Mouse (Mus musculus) neural tube, embryonic 14.5 days (tissue): ENCODE results near the gene Heatr1. TPM values are rescaled to one million over a fixed set of nuclear protein-coding genes. Genes with fewer than 3 reads are reported as not detected.
A peak's percentile ranks its signal among the peaks of the same experiment; 100 is the strongest.

Experiments used
- ATAC-seq: fragments of 200-750 bp; cut with Nextera tagmentation; 2 replicates; pipeline ENCODE4 v1.8.0; 2017; ENCODE audit warnings: low read depth, mild to moderate bottlenecking, moderate TSS enrichment, moderate library complexity
- H3K27ac ChIP-seq: fragments of 300-500 bp; sonication (generic); 2 replicates; pipeline ENCODE4 v1.5.1; 2014; ENCODE audit warnings: low read depth, mild to moderate bottlenecking, control low read depth, low read length, moderate library complexity, mixed read lengths
- H3K27me3 ChIP-seq: fragments of 300-500 bp; sonication (generic); 2 replicates; pipeline ENCODE4 v1.6.1; 2014; ENCODE audit warnings: low read length; ENCODE audit not compliant: control insufficient read depth, insufficient read depth
- H3K36me3 ChIP-seq: fragments of 300-500 bp; sonication (generic); 2 replicates; pipeline ENCODE4 v1.6.1; 2014; ENCODE audit warnings: low read length, mixed read lengths; ENCODE audit not compliant: control insufficient read depth, insufficient read depth
- H3K4me1 ChIP-seq: fragments of 300-500 bp; sonication (generic); 2 replicates; pipeline ENCODE4 v1.6.1; 2014; ENCODE audit warnings: low read length; ENCODE audit not compliant: control insufficient read depth, insufficient read depth
- H3K4me2 ChIP-seq: fragments of 300-500 bp; sonication (generic); 2 replicates; pipeline ENCODE4 v1.6.1; 2014; ENCODE audit warnings: mild to moderate bottlenecking, low read depth, low read length, control low read depth
- H3K4me3 ChIP-seq: fragments of 300-500 bp; sonication (generic); 2 replicates; pipeline ENCODE4 v1.5.1; 2014; ENCODE audit warnings: low read depth, low read length, control low read depth, mixed read lengths
- H3K9ac ChIP-seq: fragments of 300-500 bp; sonication (generic); replicated peaks from 2 replicates; pipeline ENCODE4 v1.6.1; 2014; ENCODE audit warnings: low read depth, mild to moderate bottlenecking, control low read depth, low read length, mixed read lengths
- H3K9me3 ChIP-seq: fragments of 300-500 bp; sonication (generic); 2 replicates; pipeline ENCODE4 v1.6.1; 2016; ENCODE audit warnings: low read length; ENCODE audit not compliant: control insufficient read depth
- WGBS: fragments of 180-500 bp; shearing (Covaris S2); extraction: QIAGEN DNeasy Blood & Tissue Kit; methylation state at CpG from one replicate; pipeline ENCODE4 v1.1.7; 2014; 5-methylcytosine and 5-hydroxymethylcytosine counted together
- polyA plus RNA-seq: library from polyadenylated mRNA; unstranded; fragments of >200 nt; fragmentation: Nextera tagmentation; extraction: Ambion mirVana; gene quantifications from 2 replicates; pipeline ENCODE4 v1.2.1, GENCODE M21; 2014

Heatr1 gene
- polyA plus RNA-seq, 1 experiment from 2014 or later, result 17.0 TPM

DNA sequence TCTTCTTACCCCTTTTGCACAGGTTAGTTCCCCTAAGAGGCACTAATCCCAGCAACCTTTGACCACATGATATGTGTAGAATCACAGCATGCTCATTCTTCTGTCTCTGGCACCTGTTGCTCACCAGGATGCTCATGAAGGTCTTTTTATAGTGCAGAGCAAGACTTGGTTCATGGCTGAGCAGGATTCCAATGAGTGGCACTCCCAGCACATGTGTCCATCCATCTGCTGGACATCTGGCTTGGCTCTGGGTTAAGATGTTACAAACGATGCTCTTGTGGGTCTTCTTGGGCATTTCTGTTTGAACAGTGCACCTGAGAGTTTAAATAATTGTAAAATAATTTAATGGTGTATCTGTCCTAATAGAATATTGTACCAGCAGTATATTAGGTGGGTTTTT, 18.0 kb upstream of the Heatr1 start:
- no peak overlapping the region for H3K27ac ChIP-seq
- H3K4me1 ChIP-seq, result no peaks in the 10 kb centered on the region
- no peaks in the 10 kb centered on the region for H3K36me3 ChIP-seq
- WGBS, result 69% methylated on average over 1 of the region's 1 CpGs
- H3K4me3 ChIP-seq, result no peak overlapping the region
- no peak for ATAC-seq
- H3K4me2 ChIP-seq, result no peak overlapping the region
- no peak overlapping the region for H3K9ac ChIP-seq
- no peaks in the 10 kb centered on the region for H3K27me3 ChIP-seq
- H3K9me3 ChIP-seq, result no peaks in the 10 kb centered on the region

DNA sequence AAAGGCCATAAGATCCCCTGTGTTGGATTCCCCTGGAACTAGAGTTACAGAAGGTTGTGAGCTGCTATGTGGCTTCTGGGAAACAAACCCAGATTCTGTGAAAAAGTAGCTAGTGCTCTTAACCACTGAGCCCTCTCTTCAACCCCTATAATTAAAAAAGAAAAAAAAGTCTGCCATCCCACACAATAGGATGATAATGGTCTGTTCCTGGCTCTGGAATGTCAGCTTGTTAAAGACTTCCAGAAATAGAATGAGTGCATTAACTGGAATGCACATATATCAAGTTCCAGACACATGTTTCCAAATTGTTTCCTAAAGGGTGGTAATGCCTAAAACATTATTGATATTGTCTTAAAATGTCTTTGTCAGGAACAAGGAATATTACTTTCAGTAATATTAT, 10.0 kb upstream of the Heatr1 start:
- ATAC-seq, result no peak
- H3K36me3 ChIP-seq, result no peaks in the 10 kb centered on the region
- H3K27ac ChIP-seq, result no peak overlapping the region
- no peak overlapping the region for H3K9ac ChIP-seq
- H3K4me3 ChIP-seq, result no peak overlapping the region
- no peaks in the 10 kb centered on the region for H3K4me1 ChIP-seq
- H3K27me3 ChIP-seq, result no peaks in the 10 kb centered on the region
- no peak overlapping the region for H3K4me2 ChIP-seq
- H3K9me3 ChIP-seq, result no peaks in the 10 kb centered on the region

DNA sequence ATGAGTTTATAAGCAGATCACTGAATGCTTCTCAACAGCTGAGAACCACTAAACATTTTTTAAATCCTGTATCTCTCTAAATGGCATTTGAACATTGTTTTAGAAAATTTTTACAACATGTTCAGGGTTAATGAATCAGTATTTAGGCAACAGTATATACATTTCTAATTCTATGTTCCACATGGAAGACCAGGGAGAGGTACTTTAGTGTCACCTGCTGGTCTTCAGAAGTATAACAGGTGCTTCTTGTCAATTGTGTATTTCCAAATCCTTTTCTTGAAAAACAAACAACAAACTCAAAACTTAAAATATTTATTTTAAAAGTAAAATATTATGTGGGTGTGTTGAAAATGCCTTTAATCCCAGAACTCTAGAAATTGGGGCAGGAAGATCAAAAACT, 8.5 kb upstream of the Heatr1 start:
- H3K27me3 ChIP-seq, result no peaks in the 10 kb centered on the region
- no peaks in the 10 kb centered on the region for H3K4me1 ChIP-seq
- no peak overlapping the region for H3K4me2 ChIP-seq
- ATAC-seq, result no peak
- H3K36me3 ChIP-seq, result no peaks in the 10 kb centered on the region
- H3K9me3 ChIP-seq, result no peaks in the 10 kb centered on the region
- H3K27ac ChIP-seq, result no peak overlapping the region
- H3K4me3 ChIP-seq, result no peak overlapping the region
- no peak overlapping the region for H3K9ac ChIP-seq

DNA sequence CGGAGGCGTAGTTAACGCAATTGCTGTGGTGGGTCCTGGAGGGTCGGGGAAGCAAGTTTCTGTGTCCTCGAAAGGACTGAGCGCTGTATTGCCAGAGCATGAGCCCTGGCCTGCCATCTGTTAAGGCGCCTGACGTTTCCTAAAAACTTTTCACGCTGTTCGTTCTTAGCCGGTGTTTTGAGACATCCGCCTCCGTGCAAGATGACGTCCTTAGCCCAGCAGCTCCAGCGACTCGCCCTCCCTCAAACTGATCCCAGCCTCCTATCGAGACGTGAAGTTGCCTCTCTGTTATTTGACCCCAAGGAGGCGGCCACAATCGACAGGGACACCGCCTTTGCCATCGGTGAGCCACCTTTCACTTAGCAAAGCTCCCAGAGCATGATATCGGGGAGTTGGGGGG, 744 bp downstream of the Heatr1 start:
- H3K4me1 ChIP-seq, result peaks cover 7% of the 10 kb centered on the region
- H3K9ac ChIP-seq, result peak overlapping the region; percentile 47; the same call in 1 of the 2 replicates
- H3K27me3 ChIP-seq, result no peaks in the 10 kb centered on the region
- no peaks in the 10 kb centered on the region for H3K9me3 ChIP-seq
- H3K36me3 ChIP-seq, result no peaks in the 10 kb centered on the region
- H3K4me2 ChIP-seq, result peak overlapping the region; percentile 84
- H3K4me3 ChIP-seq, result peak overlapping the region; percentile 86
- no peak overlapping the region for H3K27ac ChIP-seq
- WGBS, result under 1% methylated on average over 23 of the region's 23 CpGs
- peak; percentile 23 for ATAC-seq

DNA sequence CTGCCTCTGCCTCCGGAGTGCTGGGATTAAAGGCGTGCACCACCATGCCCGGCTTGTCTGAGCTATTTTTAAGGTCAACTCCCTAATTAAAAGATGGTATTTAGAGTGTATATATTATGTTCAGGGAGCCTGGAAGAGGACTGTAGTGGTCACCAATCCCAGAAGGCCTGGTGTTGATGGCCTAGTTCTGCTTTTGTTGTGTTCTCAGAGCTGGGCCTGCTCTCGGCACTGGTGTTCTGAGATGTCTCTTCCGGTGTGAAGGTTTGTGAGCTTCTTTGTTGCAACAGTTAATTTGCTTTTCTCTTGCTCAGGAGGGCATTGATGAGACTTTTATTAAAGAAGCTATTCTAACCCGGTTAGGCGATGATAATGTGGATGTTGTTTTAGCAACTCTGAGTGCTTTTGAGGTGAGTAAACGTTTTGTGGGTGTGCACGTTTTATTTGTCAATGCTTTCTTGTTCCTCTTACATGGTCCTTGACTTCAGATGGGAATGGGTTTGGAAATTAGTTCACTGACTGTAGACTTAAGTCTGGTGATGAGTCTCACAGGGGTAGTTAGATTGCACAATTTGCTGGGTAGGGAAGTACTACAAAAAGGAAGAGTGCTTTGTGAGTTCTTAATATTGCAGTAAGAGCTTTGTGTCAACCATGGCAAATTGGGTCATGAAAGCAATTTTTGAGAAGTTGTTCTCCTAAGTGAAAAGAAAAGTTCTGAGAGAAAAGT, 13.7 kb downstream of the Heatr1 start:
- H3K4me3 ChIP-seq, result no peak overlapping the region
- H3K36me3 ChIP-seq, result peaks cover 42% of the 10 kb centered on the region
- H3K4me2 ChIP-seq, result no peak overlapping the region
- no peak overlapping the region for H3K27ac ChIP-seq
- H3K4me1 ChIP-seq, result no peaks in the 10 kb centered on the region
- H3K27me3 ChIP-seq, result no peaks in the 10 kb centered on the region
- WGBS, result 89% methylated on average over 9 of the region's 9 CpGs
- no peaks in the 10 kb centered on the region for H3K9me3 ChIP-seq
- H3K9ac ChIP-seq, result no peak overlapping the region
- ATAC-seq, result no peak

DNA sequence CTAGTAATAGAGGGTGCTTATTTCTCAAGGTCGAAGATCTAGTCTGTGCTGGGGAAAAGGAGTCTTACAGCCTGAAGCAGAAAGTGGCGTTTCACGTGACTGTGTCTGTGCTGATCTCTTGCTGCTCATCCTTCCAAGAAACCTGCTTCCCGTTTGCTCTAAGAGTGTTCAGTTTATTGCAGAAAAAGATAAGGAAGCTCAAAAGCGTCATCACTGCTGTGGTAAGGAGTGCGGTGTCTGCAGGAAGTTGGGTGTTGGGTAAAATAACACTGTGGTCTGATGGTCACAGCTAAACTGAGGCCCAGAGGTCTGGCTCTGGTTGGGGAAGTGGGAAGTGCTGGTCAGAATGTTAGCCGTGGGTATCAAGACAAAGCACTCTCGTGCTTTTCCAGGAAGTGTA, 17.2 kb downstream of the Heatr1 start:
- no peaks in the 10 kb centered on the region for H3K9me3 ChIP-seq
- peaks cover 59% of the 10 kb centered on the region for H3K36me3 ChIP-seq
- no peaks in the 10 kb centered on the region for H3K27me3 ChIP-seq
- WGBS, result 91% methylated on average over 8 of the region's 8 CpGs
- no peak for ATAC-seq
- H3K4me2 ChIP-seq, result no peak overlapping the region
- H3K27ac ChIP-seq, result no peak overlapping the region
- no peak overlapping the region for H3K4me3 ChIP-seq
- H3K4me1 ChIP-seq, result no peaks in the 10 kb centered on the region
- H3K9ac ChIP-seq, result no peak overlapping the region

GRCm38 (mm10) chr13:12420596-12420995, 25.8 kb downstream of the Heatr1 start:
- Histone ChIP-seq H3K4me2 (no peak overlapping the region), H3K4me3 (no peak overlapping the region), H3K27ac (no peak overlapping the region), H3K9me3 (no peaks in the 10 kb centered on the region), H3K36me3 (peaks cover 65% of the 10 kb centered on the region), H3K27me3 (no peaks in the 10 kb centered on the region), H3K9ac (no peak overlapping the region), H3K4me1 (no peaks in the 10 kb centered on the region)
- no peak for ATAC-seq
- WGBS, result 96% methylated on average over 9 of the region's 9 CpGs

GRCm38 (mm10) chr13:12428556-12428955, 33.7 kb downstream of the Heatr1 start:
- no peak for ATAC-seq
- no peaks in the 10 kb centered on the region for H3K27me3 ChIP-seq
- no peak overlapping the region for H3K4me2 ChIP-seq
- H3K4me1 ChIP-seq, result no peaks in the 10 kb centered on the region
- no peak overlapping the region for H3K27ac ChIP-seq
- H3K4me3 ChIP-seq, result no peak overlapping the region
- no peak overlapping the region for H3K9ac ChIP-seq
- no peaks in the 10 kb centered on the region for H3K9me3 ChIP-seq
- peaks cover 80% of the 10 kb centered on the region for H3K36me3 ChIP-seq
- WGBS, result 98% methylated on average over 13 of the region's 13 CpGs

GRCm38 (mm10) chr13:12433843-12434242, 39.0 kb downstream of the Heatr1 start:
- Histone ChIP-seq H3K9me3 (no peaks in the 10 kb centered on the region), H3K36me3 (peaks cover 76% of the 10 kb centered on the region), H3K4me3 (no peak overlapping the region), H3K9ac (no peak overlapping the region), H3K4me2 (no peak overlapping the region), H3K4me1 (no peaks in the 10 kb centered on the region), H3K27me3 (no peaks in the 10 kb centered on the region), H3K27ac (no peak overlapping the region)
- no peak for ATAC-seq
- WGBS, result 90% methylated on average over 5 of the region's 5 CpGs
